Mouse (Mus musculus) neural tube, embryonic 10.5 days (tissue): ENCODE data around the gene F2rl3.

ENCODE experiments used
- DNase-seq: peaks from one replicate; pipeline ENCODE4 v3.0.0-alpha.2; 2017; ENCODE audit warnings: low spot score; ENCODE audit errors: extremely low spot score

Gene F2rl3

GRCm38 (mm10) chr8:72762306-72762705, 626 bp downstream of the F2rl3 start:
- DNase-seq = no peak

GRCm38 (mm10) chr8:72765696-72766095, 4.0 kb downstream of the F2rl3 start:
- DNase-seq = no peak

GRCm38 (mm10) chr8:72766777-72767176, 5.1 kb downstream of the F2rl3 start:
- no peak for DNase-seq

- DNase-seq = no peak
Measured at GRCm38 (mm10) chr8:72777797-72778196, 16.1 kb downstream of the F2rl3 start.

DNA sequence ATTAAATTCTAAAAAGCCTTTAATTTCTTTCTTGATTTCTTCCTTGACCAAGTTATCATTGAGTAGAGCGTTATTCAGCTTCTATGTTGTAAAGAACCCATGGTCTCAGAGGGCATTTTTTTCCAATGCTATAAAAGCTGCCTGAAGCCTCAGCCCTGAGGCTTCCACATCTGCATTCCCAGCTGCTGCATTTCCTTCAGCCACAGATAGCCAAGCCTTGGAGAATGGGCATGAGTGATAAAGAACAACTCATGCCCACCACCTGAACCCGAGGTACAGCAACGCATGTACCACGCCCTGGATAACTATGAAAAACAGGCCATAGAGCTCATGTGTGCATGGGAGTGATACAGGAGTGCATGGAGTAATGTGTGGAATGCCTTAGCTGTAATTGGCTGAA, 19.0 kb downstream of the F2rl3 start:
- no peak for DNase-seq

DNA sequence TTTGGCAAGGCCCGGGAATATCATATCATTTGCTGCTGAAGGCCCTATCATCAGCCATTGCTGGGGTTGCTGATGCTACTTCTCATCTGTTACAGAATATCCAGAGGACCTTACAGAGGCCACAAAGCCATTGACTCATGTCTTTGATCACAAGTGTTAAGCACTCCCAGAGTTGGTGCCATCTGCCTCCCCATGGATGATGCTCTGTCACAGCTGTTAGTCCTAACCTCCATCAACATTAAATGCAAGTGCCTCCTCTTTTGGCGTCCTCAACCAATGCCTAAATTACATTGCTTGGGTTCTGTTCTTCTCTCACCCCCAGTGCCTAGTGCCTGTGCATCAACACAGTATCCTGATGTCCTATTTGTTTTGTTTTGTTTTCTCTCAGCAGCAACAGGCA, 39.9 kb downstream of the F2rl3 start:
- DNase-seq = no peak

DNA sequence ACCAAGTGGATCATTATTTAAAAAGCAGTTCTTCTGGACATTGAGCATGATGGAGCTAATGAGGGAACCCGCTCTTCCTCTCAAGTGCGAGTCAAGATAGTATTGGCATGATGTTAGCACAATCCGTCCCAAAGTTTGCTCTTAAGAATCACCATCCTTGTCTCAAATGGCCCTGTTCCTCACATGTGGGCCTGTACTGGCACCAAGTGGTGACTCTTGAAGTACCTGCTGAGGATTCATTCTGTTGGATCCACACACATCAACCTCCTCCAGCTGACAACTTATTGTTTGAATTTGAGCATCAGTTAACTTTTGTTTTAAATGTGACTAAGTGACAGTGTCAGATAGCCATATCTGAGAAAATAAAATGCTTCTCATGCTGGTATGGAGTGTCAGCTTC, 51.0 kb downstream of the F2rl3 start:
- no peak for DNase-seq
